22 mouse cellular contexts compared by ENCODE assay signal in the genomic region with DNA sequence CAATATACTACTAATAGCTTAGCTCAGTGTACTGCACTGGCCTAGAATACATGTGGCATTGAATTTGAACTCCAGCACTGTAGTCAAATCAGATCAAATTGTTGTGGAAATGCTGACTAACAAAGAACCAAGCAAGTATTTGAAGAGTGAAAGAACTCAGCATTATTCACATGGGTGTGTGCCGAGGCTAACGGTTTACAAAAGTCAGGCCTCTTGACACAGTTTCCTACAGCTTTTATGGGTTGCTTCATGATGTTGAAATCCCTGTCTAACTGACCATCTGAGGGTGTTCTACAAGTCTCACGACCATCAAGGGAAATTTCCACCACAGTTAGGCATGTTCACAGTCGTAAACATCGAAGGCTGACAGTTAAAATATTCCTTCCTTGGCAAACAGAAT.
DNase-seq lines count a peak whose midpoint lies in the region; ATAC-seq and TF ChIP-seq lines count a peak whose summit lies in the region.
"Had no signal": no experiment of that assay in that cellular context is flagged by ENCODE, and none has a peak within 500 bp of the region (broad histone marks: within the 10 kb centered on the region; RNA-seq: fewer than 3 reads in every experiment).

No protein-coding gene starts in this region.

- H3K27me3 ChIP-seq in midbrain, embryonic 11.5 days (ENCODE audit: control insufficient read depth, insufficient read depth, low read length), result no peaks in the 10 kb centered on the region
- H3K27me3 ChIP-seq in midbrain, embryonic 13.5 days, result no peaks in the 10 kb centered on the region
- H3K27me3 ChIP-seq: embryonic facial prominence, embryonic 13.5 days; forebrain, embryonic 15.5 days; hindbrain, embryonic 12.5 days; liver, embryonic 15.5 days; midbrain, embryonic 12.5 days had no signal

- H3K27ac ChIP-seq in midbrain, embryonic 11.5 days (ENCODE audit: low read depth, low read length), result no peak overlapping the region
- H3K27ac ChIP-seq in midbrain, embryonic 13.5 days, result no peak overlapping the region
- H3K27ac ChIP-seq in embryonic fibroblast, embryonic 13.5 days (ENCODE audit: insufficient read depth, low read length), result 0 out of 2 replicates have a peak overlapping the region, but pooled peaks have one; percentile 2
- H3K27ac ChIP-seq: embryonic facial prominence, embryonic 13.5 days; forebrain, embryonic 15.5 days; heart, adult 2 months; hindbrain, embryonic 12.5 days; liver, embryonic 15.5 days; midbrain, embryonic 12.5 days had no signal

- no peak overlapping the region for H3K4me3 ChIP-seq in midbrain, embryonic 11.5 days (ENCODE audit: low read depth, low read length)
- H3K4me3 ChIP-seq in midbrain, embryonic 13.5 days (replicated peaks), result no peak overlapping the region
- H3K4me3 ChIP-seq in embryonic fibroblast, embryonic 13.5 days (ENCODE audit: insufficient read depth, low read length), result no peak overlapping the region
- H3K4me3 ChIP-seq: embryonic facial prominence, embryonic 13.5 days; forebrain, embryonic 15.5 days; heart, adult 2 months; hindbrain, embryonic 12.5 days; liver, embryonic 15.5 days; midbrain, embryonic 12.5 days had no signal

- H3K36me3 ChIP-seq in midbrain, embryonic 11.5 days (ENCODE audit: control insufficient read depth, insufficient read depth, low read length), result no peaks in the 10 kb centered on the region
- no peaks in the 10 kb centered on the region for H3K36me3 ChIP-seq in midbrain, embryonic 13.5 days
- H3K36me3 ChIP-seq: embryonic facial prominence, embryonic 13.5 days; forebrain, embryonic 15.5 days; hindbrain, embryonic 12.5 days; liver, embryonic 15.5 days; midbrain, embryonic 12.5 days had no signal

- H3K4me1 ChIP-seq in midbrain, embryonic 11.5 days (ENCODE audit: control insufficient read depth, insufficient read depth, low read length), result no peaks in the 10 kb centered on the region
- no peaks in the 10 kb centered on the region for H3K4me1 ChIP-seq in midbrain, embryonic 13.5 days (replicated peaks)
- H3K4me1 ChIP-seq in embryonic fibroblast, embryonic 13.5 days (ENCODE audit: control insufficient read depth, insufficient read depth, low read length), result no peaks in the 10 kb centered on the region
- H3K4me1 ChIP-seq: embryonic facial prominence, embryonic 13.5 days; hindbrain, embryonic 12.5 days; liver, embryonic 15.5 days; midbrain, embryonic 12.5 days had no signal

- ATAC-seq in midbrain, embryonic 11.5 days (ENCODE audit: low FRiP score), result no peak
- ATAC-seq in midbrain, embryonic 13.5 days, result no peak
- ATAC-seq: forebrain, embryonic 15.5 days; intestine, postnatal 0 days had no signal

- DNase-seq in heart, adult 11 months, result peak; percentile 25
- DNase-seq in heart, adult 9 months (ENCODE audit: low spot score in 2 of 2), result no peak
- peak; percentile 51 for DNase-seq in midbrain, embryonic 11.5 days (ENCODE audit: low spot score, missing footprints)
- DNase-seq in skeletal muscle tissue, adult 2 months (ENCODE audit: low read depth, low spot score), result peak; percentile 10
- no peak for DNase-seq in right cerebral cortex, postnatal 10 days (ENCODE audit: low spot score in 2 of 2)
- no peak for DNase-seq in cerebellum, postnatal 10 days
- DNase-seq: adrenal gland, postnatal 10 days; cerebellum, adult 18-20 months; cerebellum, postnatal 25 days; embryo, embryonic 11 days; gastrocnemius, postnatal 25 days; heart, adult 2 months; kidney, postnatal 4 days; thymus, postnatal 14 days had no signal

- H3K9ac ChIP-seq in midbrain, embryonic 11.5 days (ENCODE audit: low read length), result no peak overlapping the region
- no peak overlapping the region for H3K9ac ChIP-seq in midbrain, embryonic 13.5 days (replicated peaks)
- H3K9ac ChIP-seq: embryonic facial prominence, embryonic 13.5 days; forebrain, embryonic 15.5 days; hindbrain, embryonic 12.5 days; liver, embryonic 15.5 days; midbrain, embryonic 12.5 days had no signal

- H3K4me2 ChIP-seq in midbrain, embryonic 11.5 days, result no peak overlapping the region
- no peak overlapping the region for H3K4me2 ChIP-seq in midbrain, embryonic 13.5 days (replicated peaks)
- H3K4me2 ChIP-seq: embryonic facial prominence, embryonic 13.5 days; forebrain, embryonic 15.5 days; hindbrain, embryonic 12.5 days; liver, embryonic 15.5 days; midbrain, embryonic 12.5 days had no signal

- no peak for TF ChIP-seq CTCF in embryonic fibroblast, embryonic 13.5 days (IDR thresholded peaks at IDR 0.05; ENCODE audit: borderline replicate concordance, insufficient read depth, low read length)

- TF ChIP-seq POLR2A in embryonic fibroblast, embryonic 13.5 days (IDR thresholded peaks at IDR 0.05; ENCODE audit: low read depth, low read length), result no peak

- WGBS in midbrain, embryonic 11.5 days, result 88% methylated on average over 5 of the region's 5 CpGs
- WGBS in midbrain, embryonic 13.5 days, result 86% methylated on average over 5 of the region's 5 CpGs

- H3K9me3 ChIP-seq in midbrain, embryonic 11.5 days (ENCODE audit: control insufficient read depth, low read length), result no peaks in the 10 kb centered on the region
- H3K9me3 ChIP-seq in midbrain, embryonic 13.5 days, result no peaks in the 10 kb centered on the region
- H3K9me3 ChIP-seq: embryonic facial prominence, embryonic 13.5 days; forebrain, embryonic 15.5 days; hindbrain, embryonic 12.5 days; liver, embryonic 15.5 days; midbrain, embryonic 12.5 days had no signal

Comparison
In these comparisons a context has a peak if more than half of its experiments do, and no peak if none do; other contexts are left out.
1. DNase-seq: peak in heart, adult 11 months (single experiment), midbrain, embryonic 11.5 days (single experiment) and skeletal muscle tissue, adult 2 months (single experiment); none in heart, adult 9 months (0 of 2), right cerebral cortex, postnatal 10 days (0 of 2) and cerebellum, postnatal 10 days (0 of 2).